Mouse (Mus musculus): ENCODE results near the gene Olfr352. TPM values are rescaled to one million over a fixed set of nuclear protein-coding genes. Genes with fewer than 3 reads are reported as not detected.

Olfr352 gene
- total RNA-seq (2022): not detected

GRCm38 (mm10) chr2:36868160-36868559 lies at the start of gene Olfr352:
TSS of gene Olfr352 (plus strand) at chr2:36868460.
- DNase-seq: no peak

- DNase-seq: no peak
These were observed 22.2 kb upstream of the Olfr352 start, which contains the start of gene Olfr350 for GRCm38 (mm10) chr2:36846010-36846409. TSS of gene Olfr350 (plus strand) at chr2:36846310.

GRCm38 (mm10) chr2:36862560-36862959 lies 5.7 kb upstream of the Olfr352 start, which contains the start of gene Olfr351:
TSS of gene Olfr351 (minus strand) at chr2:36862660.
- DNase-seq: no peak

GRCm38 (mm10) chr2:36892836-36893235 lies 24.6 kb downstream of the Olfr352 start, which contains the start of gene Olfr353:
TSS of gene Olfr353 (minus strand) at chr2:36892936.
- DNase-seq: no peak

- DNase-seq: no peak
These were observed 28.9 kb downstream of the Olfr352 start for GRCm38 (mm10) chr2:36897114-36897513.

GRCm38 (mm10) chr2:36905380-36905779 lies 37.1 kb downstream of the Olfr352 start, which contains the start of gene Olfr354:
TSS of gene Olfr354 (plus strand) at chr2:36905680.
- DNase-seq: no peak

Other genes starting within 250 kb of the Olfr352 start
- gene Olfr345, start 228.4 kb upstream of the Olfr352 start, total RNA-seq (2022): not detected
- gene Olfr346, start 182.7 kb upstream of the Olfr352 start, total RNA-seq (2022): not detected
- not detected for gene Olfr347, start 136.6 kb upstream of the Olfr352 start, total RNA-seq (2022)
- gene Olfr348, start 84.2 kb upstream of the Olfr352 start, total RNA-seq (2022): not detected
- not detected for gene Olfr50, start 77.9 kb upstream of the Olfr352 start, total RNA-seq (2022)
- gene Olfr3, start 51.4 kb upstream of the Olfr352 start, total RNA-seq (2022): not detected
- gene Olfr350, start 22.1 kb upstream of the Olfr352 start, total RNA-seq (2022): not detected
- not detected for gene Olfr351, start 5.8 kb upstream of the Olfr352 start, total RNA-seq (2022)
- gene Olfr353, start 24.5 kb downstream of the Olfr352 start, total RNA-seq (2022): not detected
- not detected for gene Olfr354, start 37.2 kb downstream of the Olfr352 start, total RNA-seq (2022)
- gene Olfr355, start 60.4 kb downstream of the Olfr352 start, total RNA-seq (2022): not detected
- not detected for gene Olfr356, start 68.7 kb downstream of the Olfr352 start, total RNA-seq (2022)
- gene Olfr357, start 125.4 kb downstream of the Olfr352 start, total RNA-seq (2022): not detected
- gene Olfr358, start 140.9 kb downstream of the Olfr352 start, total RNA-seq (2022): not detected
- not detected for gene Olfr360, start 197.3 kb downstream of the Olfr352 start, total RNA-seq (2022)
- gene Olfr361, start 220.8 kb downstream of the Olfr352 start, total RNA-seq (2022): not detected
- gene Olfr362, start 249.4 kb downstream of the Olfr352 start, total RNA-seq (2022): not detected

All from adrenal gland, adult 8-10 months (tissue).